Mouse (Mus musculus): ENCODE results near the gene Mxi1. TPM values are rescaled to one million over a fixed set of nuclear protein-coding genes. Genes with fewer than 3 reads are reported as not detected.

Gene Mxi1
- polyA plus RNA-seq, 1 experiment from 2014 or later = 28.6 TPM

DNA sequence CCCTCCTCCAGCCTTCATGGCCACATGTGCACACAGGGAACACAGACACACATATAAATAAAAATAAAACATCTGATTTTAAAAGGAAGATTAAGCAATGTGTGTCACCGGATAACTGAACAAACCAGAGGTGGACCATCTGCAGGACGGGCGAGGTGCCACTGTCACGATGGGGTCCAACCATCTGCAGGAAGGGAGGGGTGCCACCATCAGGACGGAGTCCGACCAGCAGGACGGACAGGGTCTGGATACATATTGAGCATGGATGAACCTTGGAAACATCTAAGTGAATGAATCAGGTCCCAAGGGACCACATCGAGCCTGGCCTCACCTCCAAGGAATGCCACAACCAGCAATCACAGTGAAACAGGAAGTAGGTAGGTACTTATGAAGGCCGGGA lies 43.0 kb upstream of the Mxi1 start:
- H3K4me3 ChIP-seq (ENCODE audit: low read depth, low read length) = no peak overlapping the region
- no peaks in the 10 kb centered on the region for H3K27me3 ChIP-seq (ENCODE audit: control insufficient read depth, insufficient read depth, low read length)
- H3K36me3 ChIP-seq (ENCODE audit: control insufficient read depth, insufficient read depth, low read length) = no peaks in the 10 kb centered on the region
- H3K9ac ChIP-seq (ENCODE audit: low read length) = no peak overlapping the region
- no peak overlapping the region for H3K4me2 ChIP-seq (replicated peaks; ENCODE audit: low read depth)
- H3K4me1 ChIP-seq (replicated peaks; ENCODE audit: control insufficient read depth, insufficient read depth) = no peaks in the 10 kb centered on the region
- no peaks in the 10 kb centered on the region for H3K9me3 ChIP-seq (ENCODE audit: control insufficient read depth, low read length)
- 88% methylated on average over 9 of the region's 9 CpGs for WGBS
- H3K27ac ChIP-seq (replicated peaks) = no peak overlapping the region
- ATAC-seq (ENCODE audit: low FRiP score, low TSS enrichment) (no peak), DNase-seq (ENCODE audit: low spot score) (no peak)
- TF ChIP-seq CTCF (IDR thresholded peaks at IDR 0.05; ENCODE audit: low read depth) (no peak), EP300 (optimal IDR thresholded peaks at IDR 0.05) (no peak)

- Histone ChIP-seq H3K27me3 (ENCODE audit: control insufficient read depth, insufficient read depth, low read length) (no peaks in the 10 kb centered on the region), H3K4me2 (replicated peaks; ENCODE audit: low read depth) (no peak overlapping the region), H3K4me1 (replicated peaks; ENCODE audit: control insufficient read depth, insufficient read depth) (no peaks in the 10 kb centered on the region), H3K9ac (ENCODE audit: low read length) (no peak overlapping the region), H3K4me3 (ENCODE audit: low read depth, low read length) (no peak overlapping the region), H3K36me3 (ENCODE audit: control insufficient read depth, insufficient read depth, low read length) (no peaks in the 10 kb centered on the region), H3K9me3 (ENCODE audit: control insufficient read depth, low read length) (no peaks in the 10 kb centered on the region), H3K27ac (replicated peaks) (no peak overlapping the region)
- TF ChIP-seq EP300 (optimal IDR thresholded peaks at IDR 0.05) (no peak), CTCF (IDR thresholded peaks at IDR 0.05; ENCODE audit: low read depth) (no peak)
- DNase-seq (ENCODE audit: low spot score) (no peak), ATAC-seq (ENCODE audit: low FRiP score, low TSS enrichment) (peak; percentile 34; the same call in 1 of the 2 replicates)
- WGBS = 69% methylated on average over 17 of the region's 17 CpGs
Measured at GRCm38 (mm10) chr19:53273055-53273722, 37.1 kb upstream of the Mxi1 start.

DNA sequence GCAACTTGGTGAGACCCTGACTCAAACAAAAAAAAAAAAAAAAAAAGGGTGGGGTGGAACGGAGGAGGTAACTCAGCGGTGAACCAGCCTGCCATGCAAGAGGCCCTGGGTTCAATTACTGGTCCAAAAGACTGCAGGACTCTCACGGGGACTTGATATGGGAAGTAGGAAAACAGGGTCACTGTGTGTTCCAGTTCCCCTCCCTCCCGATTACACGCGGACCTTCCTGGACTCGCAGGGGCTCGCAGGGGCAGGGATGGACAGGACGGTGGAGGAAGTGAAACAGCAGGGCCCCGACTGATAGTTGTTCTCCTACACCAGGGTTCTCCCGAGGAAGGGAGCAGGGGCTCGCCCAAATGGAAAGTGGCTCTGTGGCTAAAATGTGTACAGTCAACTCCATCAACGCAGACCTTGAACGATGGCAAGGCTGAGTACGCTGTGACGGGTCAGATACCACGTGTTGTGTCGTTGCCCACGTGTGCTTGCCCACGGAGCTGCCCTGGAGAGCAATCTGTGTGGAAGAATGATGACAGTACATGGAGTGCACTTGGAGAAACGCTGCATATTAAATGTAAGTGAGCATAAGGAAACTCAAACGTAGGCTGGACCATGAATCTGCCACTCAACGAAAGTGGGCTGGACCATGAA lies 36.4 kb upstream of the Mxi1 start:
- TF ChIP-seq CTCF (IDR thresholded peaks at IDR 0.05; ENCODE audit: low read depth) = no peak
- no peak for TF ChIP-seq EP300 (optimal IDR thresholded peaks at IDR 0.05)
- Histone ChIP-seq H3K4me1 (replicated peaks; ENCODE audit: control insufficient read depth, insufficient read depth) (no peaks in the 10 kb centered on the region), H3K27ac (replicated peaks) (no peak overlapping the region), H3K9me3 (ENCODE audit: control insufficient read depth, low read length) (no peaks in the 10 kb centered on the region), H3K4me3 (ENCODE audit: low read depth, low read length) (no peak overlapping the region), H3K9ac (ENCODE audit: low read length) (no peak overlapping the region), H3K27me3 (ENCODE audit: control insufficient read depth, insufficient read depth, low read length) (no peaks in the 10 kb centered on the region), H3K4me2 (replicated peaks; ENCODE audit: low read depth) (no peak overlapping the region), H3K36me3 (ENCODE audit: control insufficient read depth, insufficient read depth, low read length) (no peaks in the 10 kb centered on the region)
- no peak for DNase-seq (ENCODE audit: low spot score)
- WGBS = 83% methylated on average over 23 of the region's 23 CpGs
- ATAC-seq (ENCODE audit: low FRiP score, low TSS enrichment) = no peak

GRCm38 (mm10) chr19:53275204-53275603 lies 35.1 kb upstream of the Mxi1 start:
- Histone ChIP-seq H3K4me3 (ENCODE audit: low read depth, low read length) (no peak overlapping the region), H3K9me3 (ENCODE audit: control insufficient read depth, low read length) (no peaks in the 10 kb centered on the region), H3K4me2 (replicated peaks; ENCODE audit: low read depth) (no peak overlapping the region), H3K9ac (ENCODE audit: low read length) (no peak overlapping the region), H3K36me3 (ENCODE audit: control insufficient read depth, insufficient read depth, low read length) (no peaks in the 10 kb centered on the region), H3K27ac (replicated peaks) (no peak overlapping the region), H3K4me1 (replicated peaks; ENCODE audit: control insufficient read depth, insufficient read depth) (no peaks in the 10 kb centered on the region), H3K27me3 (ENCODE audit: control insufficient read depth, insufficient read depth, low read length) (no peaks in the 10 kb centered on the region)
- WGBS = 39% methylated on average over 3 of the region's 3 CpGs
- no peak for ATAC-seq (ENCODE audit: low FRiP score, low TSS enrichment)
- no peak for DNase-seq (ENCODE audit: low spot score)
- TF ChIP-seq EP300 (optimal IDR thresholded peaks at IDR 0.05) (no peak), CTCF (IDR thresholded peaks at IDR 0.05; ENCODE audit: low read depth) (no peak)

- WGBS = 50% methylated on average over 19 of the region's 19 CpGs
- H3K4me1 ChIP-seq (replicated peaks; ENCODE audit: control insufficient read depth, insufficient read depth) = no peaks in the 10 kb centered on the region
- DNase-seq (ENCODE audit: low spot score) (no peak), ATAC-seq (ENCODE audit: low FRiP score, low TSS enrichment) (peak; percentile 50)
- H3K9ac ChIP-seq (ENCODE audit: low read length) = no peak overlapping the region
- no peak overlapping the region for H3K4me3 ChIP-seq (ENCODE audit: low read depth, low read length)
- H3K27ac ChIP-seq (replicated peaks) = no peak overlapping the region
- no peaks in the 10 kb centered on the region for H3K27me3 ChIP-seq (ENCODE audit: control insufficient read depth, insufficient read depth, low read length)
- peak overlapping the region; percentile 14 for H3K4me2 ChIP-seq (replicated peaks; ENCODE audit: low read depth)
- no peaks in the 10 kb centered on the region for H3K9me3 ChIP-seq (ENCODE audit: control insufficient read depth, low read length)
- TF ChIP-seq EP300 (optimal IDR thresholded peaks at IDR 0.05) = no peak
- no peak for TF ChIP-seq CTCF (IDR thresholded peaks at IDR 0.05; ENCODE audit: low read depth)
- no peaks in the 10 kb centered on the region for H3K36me3 ChIP-seq (ENCODE audit: control insufficient read depth, insufficient read depth, low read length)
Measured at GRCm38 (mm10) chr19:53276902-53277707, 33.2 kb upstream of the Mxi1 start.
